9 mouse cellular contexts compared by ENCODE assay signal in the genomic region with DNA sequence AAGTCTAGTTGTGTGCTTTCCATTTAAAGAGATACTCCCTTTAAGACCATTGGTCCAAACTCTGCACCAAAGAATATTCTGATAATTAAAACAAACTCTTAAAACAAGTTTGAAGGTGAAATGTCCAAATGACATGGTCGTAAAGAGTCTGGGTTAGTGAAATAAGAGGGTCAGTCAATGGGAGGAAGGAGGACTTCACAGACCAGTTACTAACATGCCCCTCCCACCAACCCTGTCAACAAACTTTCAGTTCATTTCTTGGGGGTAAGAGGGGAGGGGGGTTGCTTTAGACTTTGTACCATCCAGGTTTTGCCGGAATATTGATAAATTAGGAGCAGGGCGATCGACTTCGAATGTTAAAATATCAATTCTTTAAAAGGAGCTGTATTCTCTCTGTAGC. TPM values are rescaled to one million over a fixed set of nuclear protein-coding genes. Genes with fewer than 3 reads are reported as not detected.
DNase-seq lines count a peak whose midpoint lies in the region; ATAC-seq and TF ChIP-seq lines count a peak whose summit lies in the region.
"Had no signal": no experiment of that assay in that cellular context is flagged by ENCODE, and none has a peak within 500 bp of the region (broad histone marks: within the 10 kb centered on the region; RNA-seq: fewer than 3 reads in every experiment).

No protein-coding gene starts in this region.

- peak overlapping the region; percentile 66 for H3K4me2 ChIP-seq in limb, embryonic 13.5 days (replicated peaks)
- peak overlapping the region; percentile 53 for H3K4me2 ChIP-seq in stomach, embryonic 15.5 days

- peak overlapping the region; percentile 70 for H3K9ac ChIP-seq in limb, embryonic 13.5 days
- no peak overlapping the region; the same call in 1 of the 2 replicates for H3K9ac ChIP-seq in stomach, embryonic 15.5 days

- H3K36me3 ChIP-seq in erythroblast, embryonic 14.5 days (ENCODE audit: control insufficient read depth) = no peaks in the 10 kb centered on the region
- no peaks in the 10 kb centered on the region for H3K36me3 ChIP-seq in spleen, adult 2 months (ENCODE audit: control insufficient read depth, insufficient read depth, low read length)
- no peaks in the 10 kb centered on the region for H3K36me3 ChIP-seq in limb, embryonic 13.5 days
- no peaks in the 10 kb centered on the region for H3K36me3 ChIP-seq in stomach, embryonic 15.5 days

- no peaks in the 10 kb centered on the region for H3K9me3 ChIP-seq in erythroblast, embryonic 14.5 days (ENCODE audit: control insufficient read depth, low read length)
- no peaks in the 10 kb centered on the region for H3K9me3 ChIP-seq in limb, embryonic 13.5 days
- H3K9me3 ChIP-seq in stomach, embryonic 15.5 days = no peaks in the 10 kb centered on the region

- 30% methylated on average over 5 of the region's 5 CpGs for WGBS in spleen, adult 2 months
- WGBS in limb, embryonic 13.5 days = 6% methylated on average over 5 of the region's 5 CpGs
- WGBS in stomach, embryonic 15.5 days = 12% methylated on average over 5 of the region's 5 CpGs

- DNase-seq in spleen, adult 2 months (ENCODE audit: low read depth in 1 of 2, low spot score in 2 of 2) = no peak
- DNase-seq in spleen, postnatal 14 days (ENCODE audit: low spot score in 2 of 2) = no peak
- DNase-seq in cerebellum, adult 11 months = no peak
- DNase-seq in left cerebral cortex, adult 11 months (ENCODE audit: low spot score) = no peak

- H3K27me3 ChIP-seq in erythroblast, embryonic 14.5 days (ENCODE audit: control insufficient read depth) = peaks cover 30% of the 10 kb centered on the region
- peaks cover 8% of the 10 kb centered on the region; the same call in 1 of the 2 replicates for H3K27me3 ChIP-seq in spleen, adult 2 months (ENCODE audit: control insufficient read depth, insufficient read depth, low read length)
- H3K27me3 ChIP-seq in limb, embryonic 13.5 days = no peaks in the 10 kb centered on the region
- H3K27me3 ChIP-seq in stomach, embryonic 15.5 days (replicated peaks) = no peaks in the 10 kb centered on the region

- peaks cover 11% of the 10 kb centered on the region for H3K4me1 ChIP-seq in erythroblast, embryonic 14.5 days (ENCODE audit: control insufficient read depth)
- H3K4me1 ChIP-seq in spleen, adult 2 months (ENCODE audit: control insufficient read depth, insufficient read depth, insufficient read length) = peaks cover under 1% of the 10 kb centered on the region
- H3K4me1 ChIP-seq in limb, embryonic 13.5 days = peaks cover 25% of the 10 kb centered on the region
- H3K4me1 ChIP-seq in stomach, embryonic 15.5 days = peaks cover 9% of the 10 kb centered on the region; the same call in 1 of the 2 replicates

- H3K27ac ChIP-seq in spleen, adult 2 months (ENCODE audit: insufficient read depth, low read length) = no peak overlapping the region; the same call in 1 of the 2 replicates
- H3K27ac ChIP-seq in limb, embryonic 13.5 days = peak overlapping the region; percentile 93
- H3K27ac ChIP-seq in stomach, embryonic 15.5 days = peak overlapping the region; percentile 97; the same call in 1 of the 2 replicates

- peak overlapping the region; percentile 66 for H3K4me3 ChIP-seq in erythroblast, embryonic 14.5 days (replicated peaks)
- peak overlapping the region; percentile 70 for H3K4me3 ChIP-seq in spleen, adult 2 months (ENCODE audit: extremely low read depth, insufficient read depth, insufficient read length)
- peak overlapping the region; percentile 49 for H3K4me3 ChIP-seq in limb, embryonic 13.5 days
- peak overlapping the region; percentile 50 for H3K4me3 ChIP-seq in stomach, embryonic 15.5 days (replicated peaks)

- no peak for TF ChIP-seq POLR2A in spleen, adult 2 months (IDR thresholded peaks at IDR 0.05; ENCODE audit: low read depth, low read length)

- ATAC-seq in erythroblast, adult 5-6 weeks (replicated peaks; ENCODE audit: low FRiP score, poor library complexity, severe bottlenecking) = no peak
- no peak for ATAC-seq in limb, embryonic 13.5 days (ENCODE audit: low FRiP score, low read depth)
- ATAC-seq in stomach, embryonic 15.5 days (ENCODE audit: insufficient read depth, low FRiP score, low read depth) = no peak

- no peak for TF ChIP-seq CTCF in spleen, adult 2 months (IDR thresholded peaks at IDR 0.05; ENCODE audit: extremely low read depth, insufficient read depth, insufficient read length, insufficient replicate concordance)

RNA-seq across cellular contexts. Expression of a gene that starts 1.1 kb away (rescaled TPM):
- polyA plus RNA-seq in erythroblast, embryonic 14.5 days (2012) = 0.01 and 0.08 TPM in 2 replicates
- 19.6 and 21.3 TPM in 2 replicates for total RNA-seq in erythroblast, adult 5-6 weeks (2015; ENCODE audit: low replicate concordance)
- 4.7 and 12.0 TPM in 2 replicates for total RNA-seq in erythroblast, adult 5-6 weeks (2017; ENCODE audit: low replicate concordance)
- 10.3 and 13.2 TPM in 2 replicates for polyA plus RNA-seq in spleen, adult 2 months (2012; rRNA removed)
- 88.3 and 88.4 TPM in 2 replicates for polyA plus RNA-seq in limb, embryonic 13.5 days (2015; fragmentation: Nextera tagmentation; extraction: Ambion mirVana)
- 45.5 and 50.8 TPM in 2 replicates for polyA plus RNA-seq in stomach, embryonic 15.5 days (2015; fragmentation: Nextera tagmentation; extraction: Ambion mirVana)

RNA-seq across cellular contexts. Expression of a gene that starts 6.5 kb away (rescaled TPM):
- polyA plus RNA-seq in erythroblast, embryonic 14.5 days (2012) = not detected in 2 replicates
- total RNA-seq in erythroblast, adult 5-6 weeks (2015; ENCODE audit: low replicate concordance) = not detected in 2 replicates
- total RNA-seq in erythroblast, adult 5-6 weeks (2017; ENCODE audit: low replicate concordance) = not detected in 2 replicates
- not detected in 2 replicates for polyA plus RNA-seq in spleen, adult 2 months (2012; rRNA removed)
- polyA plus RNA-seq in limb, embryonic 13.5 days (2015; fragmentation: Nextera tagmentation; extraction: Ambion mirVana) = 3.7 and 6.3 TPM in 2 replicates
- polyA plus RNA-seq in stomach, embryonic 15.5 days (2015; fragmentation: Nextera tagmentation; extraction: Ambion mirVana) = 2.9 and 3.7 TPM in 2 replicates
- polyA plus RNA-seq: CD4-positive, CD25-positive, alpha-beta regulatory T cell, adult 4 months had no signal

Comparison
In these comparisons a context has a peak if more than half of its experiments do, and no peak if none do; other contexts are left out.
1. RNA of a gene that starts 1.1 kb away (polyA plus RNA-seq): 88.3 to 88.4 TPM in limb, embryonic 13.5 days, 45.5 to 50.8 TPM in stomach, embryonic 15.5 days and 10.3 to 13.2 TPM in spleen, adult 2 months; 0.01 to 0.08 TPM in erythroblast, embryonic 14.5 days; every median in the first group is over 10 times any median in the second.
2. Peak in every context shown above with its lines, with median percentiles within 50 percentile points of each other: H3K4me3 ChIP-seq.